Mouse (Mus musculus): ENCODE results near the gene Txn1. TPM values are rescaled to one million over a fixed set of nuclear protein-coding genes. Genes with fewer than 3 reads are reported as not detected.
A peak's percentile ranks its signal among the peaks of the same experiment; 100 is the strongest.

Gene Txn1
- polyA plus RNA-seq, 1 experiment from 2014 or later: 393 TPM

DNA sequence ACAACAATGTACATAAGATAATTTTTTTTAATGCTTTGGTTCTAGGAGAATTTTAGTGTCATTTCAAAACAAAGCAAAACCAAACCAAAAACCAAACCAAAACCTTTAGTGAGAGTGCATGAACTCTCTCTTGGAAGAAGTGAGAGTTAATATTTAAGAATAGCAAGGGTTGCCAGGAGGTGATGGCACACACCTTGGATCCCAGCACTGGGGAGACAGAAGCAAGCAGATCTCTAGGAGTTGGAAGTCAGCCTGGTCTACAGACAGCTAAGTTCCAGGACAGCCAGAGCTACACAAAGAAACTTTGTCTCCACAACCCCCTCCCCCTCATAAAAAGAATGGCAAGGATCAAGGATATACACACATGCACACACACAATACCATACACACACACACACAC lies 43.2 kb downstream of the Txn1 start:
- no peaks in the 10 kb centered on the region for H3K4me1 ChIP-seq (ENCODE audit: insufficient read depth, low read depth, low read length)
- H3K36me3 ChIP-seq (ENCODE audit: insufficient read depth, low read length): no peaks in the 10 kb centered on the region
- DNase-seq (ENCODE audit: low spot score) (no peak), ATAC-seq (no peak)
- no peak overlapping the region for H3K27ac ChIP-seq (ENCODE audit: low read length)
- H3K9me3 ChIP-seq (ENCODE audit: low read length): no peaks in the 10 kb centered on the region
- H3K27me3 ChIP-seq (replicated peaks; ENCODE audit: insufficient read depth, low read length): no peaks in the 10 kb centered on the region
- H3K4me2 ChIP-seq (replicated peaks; ENCODE audit: low read depth, low read length): no peak overlapping the region
- TF ChIP-seq CTCF (IDR thresholded peaks at IDR 0.05): no peak
- no peak for TF ChIP-seq EP300 (IDR thresholded peaks at IDR 0.05)
- no peak overlapping the region for H3K9ac ChIP-seq (replicated peaks; ENCODE audit: low read depth)
- H3K4me3 ChIP-seq (ENCODE audit: low read depth, low read length): no peak overlapping the region

DNA sequence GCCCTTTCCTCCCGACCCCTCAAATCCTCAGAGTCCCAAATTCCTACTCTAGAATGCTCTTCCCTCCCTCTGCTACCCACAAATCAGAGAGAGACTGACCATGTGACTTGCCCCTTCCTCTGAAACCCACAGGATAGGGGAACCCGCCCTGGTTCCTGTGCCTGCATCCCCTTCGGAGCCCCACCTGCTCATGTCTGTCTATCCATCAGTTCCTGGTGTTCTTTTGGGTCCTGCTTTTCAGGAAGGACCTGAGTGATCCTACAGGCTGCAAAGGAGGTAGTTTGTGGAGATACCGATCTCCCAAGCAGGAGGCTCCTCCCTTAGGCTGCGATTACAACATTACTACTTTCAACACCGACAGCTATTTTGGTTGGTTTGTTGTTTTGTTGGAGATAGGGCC lies 47.4 kb downstream of the Txn1 start:
- no peak overlapping the region for H3K4me3 ChIP-seq (ENCODE audit: low read depth, low read length)
- ATAC-seq (no peak), DNase-seq (ENCODE audit: low spot score) (no peak)
- no peak overlapping the region for H3K27ac ChIP-seq (ENCODE audit: low read length)
- H3K9ac ChIP-seq (replicated peaks; ENCODE audit: low read depth): no peak overlapping the region
- no peak for TF ChIP-seq EP300 (IDR thresholded peaks at IDR 0.05)
- no peak for TF ChIP-seq CTCF (IDR thresholded peaks at IDR 0.05)
- H3K4me1 ChIP-seq (ENCODE audit: insufficient read depth, low read depth, low read length): no peaks in the 10 kb centered on the region
- no peak overlapping the region for H3K4me2 ChIP-seq (replicated peaks; ENCODE audit: low read depth, low read length)
- H3K9me3 ChIP-seq (ENCODE audit: low read length): no peaks in the 10 kb centered on the region
- 51% methylated on average over 6 of the region's 6 CpGs for WGBS
- no peaks in the 10 kb centered on the region for H3K27me3 ChIP-seq (replicated peaks; ENCODE audit: insufficient read depth, low read length)
- H3K36me3 ChIP-seq (ENCODE audit: insufficient read depth, low read length): no peaks in the 10 kb centered on the region

DNA sequence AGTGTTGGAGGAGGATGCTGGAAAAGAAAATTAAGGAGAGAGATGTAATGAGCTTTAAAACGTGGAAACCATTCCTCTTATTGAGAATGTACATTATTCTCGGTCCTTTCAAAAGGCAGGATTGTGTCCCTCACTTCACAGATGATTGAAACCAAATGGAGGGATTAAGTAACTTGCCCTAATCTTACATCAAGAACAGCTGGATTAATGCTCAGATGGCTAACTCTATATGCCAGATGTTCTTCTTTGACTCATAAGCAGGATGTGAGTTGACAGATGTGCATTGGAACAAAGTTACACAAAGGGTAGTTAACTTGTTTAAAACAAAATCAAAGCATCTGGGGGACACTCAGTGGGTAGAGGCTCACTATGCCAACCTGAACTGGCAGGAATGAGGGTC lies 49.5 kb downstream of the Txn1 start:
- Histone ChIP-seq H3K36me3 (ENCODE audit: insufficient read depth, low read length) (no peaks in the 10 kb centered on the region), H3K4me1 (ENCODE audit: insufficient read depth, low read depth, low read length) (no peaks in the 10 kb centered on the region), H3K9me3 (ENCODE audit: low read length) (no peaks in the 10 kb centered on the region), H3K27ac (ENCODE audit: low read length) (no peak overlapping the region), H3K9ac (replicated peaks; ENCODE audit: low read depth) (no peak overlapping the region), H3K4me2 (replicated peaks; ENCODE audit: low read depth, low read length) (no peak overlapping the region), H3K4me3 (ENCODE audit: low read depth, low read length) (no peak overlapping the region), H3K27me3 (replicated peaks; ENCODE audit: insufficient read depth, low read length) (no peaks in the 10 kb centered on the region)
- DNase-seq (ENCODE audit: low spot score): peak; percentile 73
- WGBS: 43% methylated on average over 2 of the region's 2 CpGs
- ATAC-seq: peak; percentile 41; the same call in 1 of the 2 replicates
- 0 out of 2 replicates have a peak, but pooled peaks have one; percentile 64 for TF ChIP-seq EP300 (IDR thresholded peaks at IDR 0.05)
- no peak for TF ChIP-seq CTCF (IDR thresholded peaks at IDR 0.05)

DNA sequence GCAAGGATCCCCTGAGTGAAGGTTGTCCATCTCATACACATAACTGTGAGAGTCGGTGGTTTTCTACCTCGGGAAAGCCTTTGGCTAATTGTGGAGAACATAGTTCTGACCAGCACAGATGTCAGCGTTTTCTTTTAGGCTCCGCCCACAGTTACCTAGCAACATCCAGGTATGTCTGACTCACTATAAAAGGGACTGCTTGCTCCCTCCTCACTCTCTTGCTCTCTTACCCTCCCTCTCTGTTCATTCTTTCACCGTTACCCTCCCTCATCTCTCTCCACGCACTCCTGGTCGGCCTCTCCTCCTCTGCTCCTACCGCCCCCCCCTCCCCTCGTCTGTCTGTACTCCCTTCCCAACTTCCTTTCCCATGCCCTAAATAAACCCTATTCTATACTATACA lies 51.6 kb downstream of the Txn1 start:
- H3K27me3 ChIP-seq (replicated peaks; ENCODE audit: insufficient read depth, low read length): no peaks in the 10 kb centered on the region
- peak; percentile 74 for DNase-seq (ENCODE audit: low spot score)
- no peak overlapping the region for H3K27ac ChIP-seq (ENCODE audit: low read length)
- H3K36me3 ChIP-seq (ENCODE audit: insufficient read depth, low read length): no peaks in the 10 kb centered on the region
- ATAC-seq: peak; percentile 74
- 23% methylated on average over 8 of the region's 9 CpGs for WGBS
- H3K4me1 ChIP-seq (ENCODE audit: insufficient read depth, low read depth, low read length): no peaks in the 10 kb centered on the region
- no peak for TF ChIP-seq EP300 (IDR thresholded peaks at IDR 0.05)
- no peak for TF ChIP-seq CTCF (IDR thresholded peaks at IDR 0.05)
- no peak overlapping the region; the same call in 1 of the 2 replicates for H3K4me2 ChIP-seq (replicated peaks; ENCODE audit: low read depth, low read length)
- H3K9ac ChIP-seq (replicated peaks; ENCODE audit: low read depth): no peak overlapping the region
- H3K4me3 ChIP-seq (ENCODE audit: low read depth, low read length): no peak overlapping the region
- no peaks in the 10 kb centered on the region for H3K9me3 ChIP-seq (ENCODE audit: low read length)

DNA sequence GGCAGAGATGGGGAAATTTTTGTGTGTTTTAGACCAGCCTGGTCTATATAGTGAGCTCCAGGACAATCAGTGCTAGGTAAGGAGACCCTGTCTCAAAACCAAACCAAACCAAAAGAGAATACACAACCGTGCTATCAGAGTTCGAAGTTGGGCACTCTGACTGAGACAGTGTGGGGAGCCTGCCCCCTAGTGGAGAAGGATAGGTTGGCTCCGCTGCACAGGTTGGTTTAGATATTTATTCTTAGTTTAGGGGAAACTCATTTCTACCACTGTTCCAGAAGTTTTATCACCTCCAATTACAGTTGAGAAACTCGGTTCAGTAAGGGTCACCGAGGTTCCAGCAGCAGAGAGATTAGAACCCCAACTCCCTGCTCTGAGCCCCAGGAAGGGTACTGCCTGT lies 52.0 kb downstream of the Txn1 start:
- Histone ChIP-seq H3K27me3 (replicated peaks; ENCODE audit: insufficient read depth, low read length) (no peaks in the 10 kb centered on the region), H3K27ac (ENCODE audit: low read length) (no peak overlapping the region), H3K4me3 (ENCODE audit: low read depth, low read length) (no peak overlapping the region), H3K4me1 (ENCODE audit: insufficient read depth, low read depth, low read length) (no peaks in the 10 kb centered on the region), H3K36me3 (ENCODE audit: insufficient read depth, low read length) (no peaks in the 10 kb centered on the region), H3K4me2 (replicated peaks; ENCODE audit: low read depth, low read length) (no peak overlapping the region; the same call in 1 of the 2 replicates), H3K9ac (replicated peaks; ENCODE audit: low read depth) (no peak overlapping the region), H3K9me3 (ENCODE audit: low read length) (no peaks in the 10 kb centered on the region)
- WGBS: 10% methylated on average over 5 of the region's 5 CpGs
- ATAC-seq (peak; percentile 54), DNase-seq (ENCODE audit: low spot score) (peak; percentile 56)
- TF ChIP-seq EP300 (IDR thresholded peaks at IDR 0.05) (no peak), CTCF (IDR thresholded peaks at IDR 0.05) (peak; percentile 93)

DNA sequence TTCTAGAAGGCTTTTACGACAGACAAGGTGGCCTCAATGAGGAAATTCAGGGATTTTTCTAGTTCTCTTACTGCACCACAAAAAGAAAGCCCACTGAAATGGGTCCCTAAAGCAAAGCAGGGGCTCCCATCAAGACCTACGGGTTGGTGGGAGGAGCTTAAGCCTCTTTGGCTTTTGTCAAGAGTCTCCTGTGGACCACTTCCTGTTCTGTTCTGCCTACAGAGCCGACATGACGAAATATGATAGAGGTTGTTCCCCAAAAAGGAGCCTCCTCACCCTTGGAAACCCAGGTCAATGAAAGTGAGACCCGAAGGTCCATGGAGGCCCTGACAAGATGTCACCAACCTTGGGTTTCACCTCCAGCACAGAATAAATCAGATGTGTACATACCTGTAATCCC lies 53.6 kb downstream of the Txn1 start:
- Histone ChIP-seq H3K4me1 (ENCODE audit: insufficient read depth, low read depth, low read length) (no peaks in the 10 kb centered on the region), H3K27me3 (replicated peaks; ENCODE audit: insufficient read depth, low read length) (no peaks in the 10 kb centered on the region), H3K4me2 (replicated peaks; ENCODE audit: low read depth, low read length) (no peak overlapping the region), H3K9me3 (ENCODE audit: low read length) (no peaks in the 10 kb centered on the region), H3K9ac (replicated peaks; ENCODE audit: low read depth) (no peak overlapping the region), H3K27ac (ENCODE audit: low read length) (no peak overlapping the region), H3K36me3 (ENCODE audit: insufficient read depth, low read length) (no peaks in the 10 kb centered on the region), H3K4me3 (ENCODE audit: low read depth, low read length) (no peak overlapping the region)
- DNase-seq (ENCODE audit: low spot score) (no peak), ATAC-seq (no peak)
- 61% methylated on average over 5 of the region's 5 CpGs for WGBS
- TF ChIP-seq CTCF (IDR thresholded peaks at IDR 0.05) (no peak), EP300 (IDR thresholded peaks at IDR 0.05) (no peak)

DNA sequence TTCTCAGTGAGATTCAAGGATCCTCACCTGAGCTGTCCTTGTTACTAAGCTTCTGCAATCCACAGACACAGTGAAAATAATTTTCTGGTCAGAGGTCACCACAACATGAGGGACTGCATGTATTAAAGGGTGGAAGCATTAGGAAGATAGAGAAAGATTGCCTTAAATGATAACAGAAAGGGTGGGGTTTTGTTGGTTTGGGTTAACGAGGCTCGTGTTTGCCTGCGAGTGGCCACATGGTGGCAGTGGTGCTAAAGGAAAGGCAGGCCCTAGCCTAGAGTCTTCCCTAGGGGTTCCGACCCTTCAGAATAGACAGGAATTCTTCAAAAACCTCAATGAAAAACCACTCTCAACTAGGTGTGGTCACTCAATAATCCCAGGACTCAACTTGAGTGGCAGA lies 55.0 kb downstream of the Txn1 start:
- no peaks in the 10 kb centered on the region for H3K4me1 ChIP-seq (ENCODE audit: insufficient read depth, low read depth, low read length)
- no peak overlapping the region for H3K9ac ChIP-seq (replicated peaks; ENCODE audit: low read depth)
- TF ChIP-seq EP300 (IDR thresholded peaks at IDR 0.05) (no peak), CTCF (IDR thresholded peaks at IDR 0.05) (peak; percentile 86)
- no peaks in the 10 kb centered on the region for H3K36me3 ChIP-seq (ENCODE audit: insufficient read depth, low read length)
- no peaks in the 10 kb centered on the region for H3K9me3 ChIP-seq (ENCODE audit: low read length)
- ATAC-seq (peak; percentile 58), DNase-seq (ENCODE audit: low spot score) (peak; percentile 69)
- no peaks in the 10 kb centered on the region for H3K27me3 ChIP-seq (replicated peaks; ENCODE audit: insufficient read depth, low read length)
- WGBS: 7% methylated on average over 4 of the region's 4 CpGs
- no peak overlapping the region for H3K4me2 ChIP-seq (replicated peaks; ENCODE audit: low read depth, low read length)
- H3K27ac ChIP-seq (ENCODE audit: low read length): no peak overlapping the region
- no peak overlapping the region for H3K4me3 ChIP-seq (ENCODE audit: low read depth, low read length)
